Mouse (Mus musculus) intestine, postnatal 0 days (tissue): Measurements from ENCODE around the gene Rundc1. TPM values are rescaled to one million over a fixed set of nuclear protein-coding genes. Genes with fewer than 3 reads are reported as not detected.
"Not testable (repeated sequence)": the region's sequence is repeated elsewhere in the genome, so short reads cannot be mapped to it uniquely, and the experiment has no call there.

Source experiments
- ATAC-seq: fragments of 200-750 bp; cut with Nextera tagmentation; 2 replicates; pipeline ENCODE4 v1.8.0; 2017; ENCODE audit warnings: mild to moderate bottlenecking, moderate TSS enrichment, moderate library complexity
- H3K27ac ChIP-seq: fragments of 300-500 bp; sonication (generic); 2 replicates; pipeline ENCODE4 v1.5.1; 2014; ENCODE audit warnings: mild to moderate bottlenecking, low read depth, low read length, moderate library complexity
- H3K27me3 ChIP-seq: fragments of 300-500 bp; sonication (generic); replicated peaks from 2 replicates; pipeline ENCODE4 v1.6.1; 2014; ENCODE audit warnings: low read length, mixed read lengths; ENCODE audit not compliant: control insufficient read depth, insufficient read depth
- H3K36me3 ChIP-seq: fragments of 300-500 bp; sonication (generic); 2 replicates; pipeline ENCODE4 v1.6.1; 2014; ENCODE audit warnings: mild to moderate bottlenecking, moderate library complexity; ENCODE audit not compliant: control insufficient read depth, insufficient read depth
- H3K4me1 ChIP-seq: fragments of 300-500 bp; sonication (generic); replicated peaks from 2 replicates; pipeline ENCODE4 v1.6.1; 2014; ENCODE audit warnings: antibody characterized with exemption, low read length, mixed read lengths; ENCODE audit not compliant: control insufficient read depth, insufficient read depth
- H3K4me2 ChIP-seq: fragments of 300-500 bp; sonication (generic); replicated peaks from 2 replicates; pipeline ENCODE4 v1.6.1; 2014; ENCODE audit warnings: low read depth, mild to moderate bottlenecking, moderate library complexity
- H3K4me3 ChIP-seq: fragments of 300-500 bp; sonication (generic); 2 replicates; pipeline ENCODE4 v1.5.1; 2014; ENCODE audit warnings: low read depth, low read length
- H3K9ac ChIP-seq: fragments of 300-500 bp; sonication (generic); 2 replicates; pipeline ENCODE4 v1.6.1; 2014; ENCODE audit warnings: mild to moderate bottlenecking, low read depth, low read length
- H3K9me3 ChIP-seq: fragments of 300-500 bp; sonication (generic); 2 replicates; pipeline ENCODE4 v1.6.1; 2016; ENCODE audit warnings: mixed run types; ENCODE audit not compliant: control insufficient read depth
- CTCF ChIP-seq: sonication (generic); IDR thresholded peaks from 2 replicates; pipeline ENCODE4 v1.5.1; 2016; ENCODE audit warnings: low read depth, mild to moderate bottlenecking, control low read depth, antibody characterized with exemption, moderate library complexity
- WGBS: fragments of 180-500 bp; shearing (Covaris S2); extraction: QIAGEN DNeasy Blood & Tissue Kit; methylation state at CpG from one replicate; pipeline ENCODE4 v1.1.7; 2014; 5-methylcytosine and 5-hydroxymethylcytosine counted together
- polyA plus RNA-seq: library from polyadenylated mRNA; unstranded; fragments of >200 nt; fragmentation: Nextera tagmentation; extraction: Ambion mirVana; gene quantifications from 2 replicates; pipeline ENCODE4 v1.2.1, GENCODE M21; 2015

Gene Rundc1
- polyA plus RNA-seq, 1 experiment from 2014 or later = 12.0 TPM

GRCm38 (mm10) chr11:101448899-101449298 lies 24.0 kb downstream of the Rundc1 start:
- H3K9ac ChIP-seq = peak overlapping the region; percentile 69
- H3K4me1 ChIP-seq = 0 out of 2 replicates have a peak, but pooled peaks cover 5% of the 10 kb centered on the region
- H3K36me3 ChIP-seq = peaks cover 24% of the 10 kb centered on the region
- H3K9me3 ChIP-seq = no peaks in the 10 kb centered on the region
- no peaks in the 10 kb centered on the region for H3K27me3 ChIP-seq
- peak overlapping the region; percentile 66 for H3K4me2 ChIP-seq
- H3K27ac ChIP-seq = peak overlapping the region; percentile 92
- H3K4me3 ChIP-seq = peak overlapping the region; percentile 58
- TF ChIP-seq CTCF = no peak
- 61% methylated on average over 4 of the region's 4 CpGs for WGBS
- ATAC-seq = peak; percentile 9; the same call in 1 of the 2 replicates

GRCm38 (mm10) chr11:101449596-101449995 lies 24.7 kb downstream of the Rundc1 start:
- peak overlapping the region; percentile 45; the same call in 1 of the 2 replicates for H3K9ac ChIP-seq
- 0 out of 2 replicates have a peak overlapping the region, but pooled peaks have one; percentile 58 for H3K4me3 ChIP-seq
- peaks cover 18% of the 10 kb centered on the region for H3K36me3 ChIP-seq
- not testable (repeated sequence) for H3K27ac ChIP-seq, H3K4me1 ChIP-seq, ATAC-seq, H3K27me3 ChIP-seq, H3K9me3 ChIP-seq
- WGBS = 76% methylated on average over 4 of the region's 4 CpGs
- H3K4me2 ChIP-seq = peak overlapping the region; percentile 66

- peak; percentile 56 for TF ChIP-seq CTCF
- Histone ChIP-seq H3K4me1 (0 out of 2 replicates have a peak, but pooled peaks cover 5% of the 10 kb centered on the region), H3K36me3 (peaks cover 12% of the 10 kb centered on the region; the same call in 1 of the 2 replicates), H3K27me3 (no peaks in the 10 kb centered on the region), H3K4me3 (no peak overlapping the region), H3K9ac (no peak overlapping the region), H3K9me3 (no peaks in the 10 kb centered on the region), H3K4me2 (no peak overlapping the region), H3K27ac (no peak overlapping the region)
- WGBS = 88% methylated on average over 3 of the region's 3 CpGs
- no peak for ATAC-seq
Observed at GRCm38 (mm10) chr11:101450394-101450793, 25.5 kb downstream of the Rundc1 start.

- ATAC-seq = no peak
- Histone ChIP-seq H3K4me2 (peak overlapping the region; percentile 51), H3K27ac (peak overlapping the region; percentile 51; the same call in 1 of the 2 replicates), H3K36me3 (peaks cover 14% of the 10 kb centered on the region; the same call in 1 of the 2 replicates), H3K9ac (no peak overlapping the region), H3K4me3 (no peak overlapping the region), H3K27me3 (no peaks in the 10 kb centered on the region), H3K9me3 (no peaks in the 10 kb centered on the region), H3K4me1 (0 out of 2 replicates have a peak, but pooled peaks cover 5% of the 10 kb centered on the region)
- WGBS = 74% methylated on average over 10 of the region's 10 CpGs
- no peak for TF ChIP-seq CTCF
Observed at GRCm38 (mm10) chr11:101451536-101451935, 26.7 kb downstream of the Rundc1 start.

GRCm38 (mm10) chr11:101452093-101452774 lies 27.3 kb downstream of the Rundc1 start:
- WGBS = 49% methylated on average over 10 of the region's 10 CpGs
- no peak for TF ChIP-seq CTCF
- Histone ChIP-seq H3K9me3 (no peaks in the 10 kb centered on the region), H3K4me1 (0 out of 2 replicates have a peak, but pooled peaks cover 5% of the 10 kb centered on the region), H3K4me3 (no peak overlapping the region), H3K27me3 (no peaks in the 10 kb centered on the region), H3K27ac (peak overlapping the region; percentile 51), H3K36me3 (peaks cover 17% of the 10 kb centered on the region), H3K9ac (no peak overlapping the region), H3K4me2 (peak overlapping the region; percentile 51)
- peak; percentile 62 for ATAC-seq

- TF ChIP-seq CTCF = no peak
- no peak for ATAC-seq
- Histone ChIP-seq H3K36me3 (peaks cover 42% of the 10 kb centered on the region), H3K4me2 (no peak overlapping the region), H3K9ac (no peak overlapping the region), H3K4me1 (no peaks in the 10 kb centered on the region), H3K27me3 (no peaks in the 10 kb centered on the region), H3K4me3 (no peak overlapping the region), H3K27ac (no peak overlapping the region), H3K9me3 (no peaks in the 10 kb centered on the region)
- 62% methylated on average over 6 of the region's 6 CpGs for WGBS
Observed at GRCm38 (mm10) chr11:101454702-101455101, 29.8 kb downstream of the Rundc1 start.
